Mouse (Mus musculus) layer of hippocampus, adult 18-20 months (tissue): Measurements from ENCODE around the gene Slc16a5. TPM values are rescaled to one million over a fixed set of nuclear protein-coding genes. Genes with fewer than 3 reads are reported as not detected.

Source experiments
- DNase-seq, 2 experiments: peaks; one replicate each; pipeline ENCODE4 v3.0.0; 2022; ENCODE audit warnings: low spot score in 2 of 2
- long read RNA-seq: library from polyadenylated mRNA; stranded (forward); transcript quantifications from one replicate; pipeline ENCODE4 v2.0.0, GENCODE M21; 2021
- total RNA-seq, 2 experiments: library from RNA; stranded (reverse); gene quantifications; 2 replicates each; pipeline ENCODE4 v1.2.3; 2021

Gene Slc16a5
- total RNA-seq = not detected
- long read RNA-seq = 0 reads

DNA sequence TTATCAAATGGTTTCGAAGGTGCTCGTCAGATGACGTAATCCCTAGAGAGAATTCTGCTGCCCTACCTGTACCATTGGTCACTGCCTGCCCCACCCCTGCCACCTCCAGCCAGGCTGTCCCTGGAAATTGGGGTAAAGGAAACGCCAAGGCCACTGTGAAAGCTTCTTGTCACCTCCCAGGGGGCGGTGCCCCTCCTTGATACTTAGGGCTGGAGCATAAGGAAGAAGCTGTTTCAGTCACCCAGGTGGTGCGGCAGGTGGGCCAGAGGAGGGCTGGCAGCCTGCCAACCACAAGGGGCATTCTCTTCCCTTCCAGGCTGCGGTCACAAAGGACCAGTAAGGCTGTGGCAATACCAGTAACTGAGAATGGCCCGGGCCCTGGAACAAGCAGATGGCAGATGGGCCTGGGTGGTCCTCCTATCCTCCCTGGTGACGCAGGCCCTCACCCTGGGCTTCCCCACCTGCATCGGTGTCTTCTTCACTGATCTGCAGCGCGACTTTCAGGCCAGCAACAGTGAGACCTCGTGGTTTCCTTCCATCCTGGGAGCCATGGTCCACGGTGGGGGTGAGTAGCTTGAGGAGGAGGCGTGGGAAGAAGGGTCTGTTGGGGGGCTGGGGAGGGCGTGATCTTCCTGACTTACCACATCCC, at the start of gene Slc16a5:
Gene Slc16a5 (plus strand): TSS at position 232 of the 649 bp plus-strand sequence.
- DNase-seq = no peak

DNA sequence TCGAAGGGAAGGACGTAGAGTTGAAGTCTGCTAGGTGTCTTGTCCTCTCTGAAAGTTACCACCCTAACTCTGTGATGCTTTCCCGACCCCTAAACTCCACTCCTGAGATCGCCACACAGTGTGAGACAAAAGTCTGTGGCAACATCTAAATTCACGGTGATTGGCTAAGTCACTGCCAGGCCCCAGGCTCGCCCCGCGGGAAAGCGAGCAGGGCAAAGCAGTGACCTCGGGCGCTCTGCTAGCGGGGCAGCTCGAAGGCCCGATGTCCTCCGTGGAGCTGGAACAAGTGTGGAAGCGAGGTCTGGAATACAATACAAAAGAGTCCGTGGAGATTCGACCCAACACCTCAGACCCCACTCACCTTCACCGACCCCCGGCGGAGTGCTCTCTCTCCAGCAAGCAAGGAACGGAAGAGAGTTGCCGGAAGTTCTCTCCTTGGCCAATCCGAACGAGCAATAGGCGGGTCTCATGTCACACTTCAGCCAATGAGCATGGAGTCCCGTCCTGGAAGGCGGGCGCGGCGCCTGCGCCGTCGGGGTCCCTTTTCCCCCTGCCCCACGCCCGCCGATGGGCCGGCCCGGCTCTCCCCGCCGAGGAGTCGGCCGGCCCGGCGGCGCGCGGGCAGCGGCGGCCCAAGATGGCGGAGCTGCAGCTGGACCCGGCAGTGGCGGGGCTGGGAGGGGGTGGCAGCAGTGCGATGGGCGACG, 42.6 kb upstream of the Slc16a5 start, which contains the start of the genes Atp5h and Kctd2:
Gene Atp5h (minus strand): TSS at position 432 of the 707 bp plus-strand sequence.
Gene Kctd2 (plus strand): TSS at position 598 of the 707 bp plus-strand sequence.
- DNase-seq = peak; percentile 93 to 97

DNA sequence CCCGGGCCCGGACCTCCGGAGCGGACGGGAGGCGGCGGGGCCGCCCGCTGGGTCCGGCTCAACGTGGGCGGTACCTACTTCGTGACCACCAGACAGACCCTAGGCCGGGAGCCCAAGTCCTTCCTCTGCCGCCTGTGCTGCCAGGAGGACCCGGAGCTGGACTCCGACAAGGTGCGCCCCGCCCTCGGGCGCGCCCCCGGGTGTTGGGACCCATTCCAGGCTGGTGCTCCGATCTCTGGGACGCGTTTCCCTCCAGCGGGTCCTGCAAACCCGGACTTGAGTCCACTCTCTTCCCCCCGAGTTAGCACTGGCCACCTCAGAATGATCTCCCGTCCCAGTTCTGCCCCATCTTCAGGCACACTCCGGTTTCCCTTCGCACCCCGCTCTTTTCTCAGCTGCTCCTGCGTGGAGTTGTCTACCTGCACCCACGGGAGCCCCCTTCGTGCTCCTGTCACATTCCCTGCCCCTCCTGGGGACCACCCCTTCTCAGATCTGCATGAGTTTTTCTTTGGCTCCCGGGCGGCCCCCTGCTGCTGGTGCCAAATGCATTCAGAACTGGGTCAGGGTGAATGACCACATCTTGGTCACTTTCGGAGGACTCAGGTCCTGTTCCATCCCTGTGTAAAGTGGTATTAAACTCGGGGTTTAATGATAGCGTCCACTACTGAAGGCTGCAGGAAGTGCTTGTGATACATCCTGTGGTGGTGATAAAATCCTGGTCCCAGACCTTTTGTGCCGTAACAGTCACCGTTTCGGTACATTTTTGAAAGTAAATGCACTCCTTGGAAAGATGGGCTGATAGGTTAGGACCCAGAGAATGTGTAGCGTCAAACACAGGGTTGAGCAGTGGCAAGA, 41.7 kb upstream of the Slc16a5 start:
- DNase-seq = peak in 1 of 2 experiments; percentile 40

DNA sequence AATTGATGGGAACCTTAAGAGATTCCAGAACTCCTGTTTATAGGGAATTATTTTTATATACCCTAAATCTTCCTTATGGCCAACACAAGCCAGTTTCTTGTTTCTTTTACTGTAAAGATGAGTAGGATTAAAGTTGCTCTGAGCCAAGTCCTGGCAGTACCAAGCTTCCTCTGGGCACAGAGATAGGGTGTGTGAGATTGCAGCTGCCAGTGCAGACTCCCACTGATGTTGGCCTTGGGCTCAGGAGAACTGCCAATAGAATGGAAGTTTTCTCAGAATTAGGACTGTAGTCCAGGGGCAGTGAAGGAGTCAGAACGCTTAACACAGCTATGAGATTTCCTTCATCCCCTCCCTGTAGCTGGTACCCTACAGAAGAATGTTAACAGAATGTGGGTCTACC, 40.9 kb upstream of the Slc16a5 start:
- no peak for DNase-seq

DNA sequence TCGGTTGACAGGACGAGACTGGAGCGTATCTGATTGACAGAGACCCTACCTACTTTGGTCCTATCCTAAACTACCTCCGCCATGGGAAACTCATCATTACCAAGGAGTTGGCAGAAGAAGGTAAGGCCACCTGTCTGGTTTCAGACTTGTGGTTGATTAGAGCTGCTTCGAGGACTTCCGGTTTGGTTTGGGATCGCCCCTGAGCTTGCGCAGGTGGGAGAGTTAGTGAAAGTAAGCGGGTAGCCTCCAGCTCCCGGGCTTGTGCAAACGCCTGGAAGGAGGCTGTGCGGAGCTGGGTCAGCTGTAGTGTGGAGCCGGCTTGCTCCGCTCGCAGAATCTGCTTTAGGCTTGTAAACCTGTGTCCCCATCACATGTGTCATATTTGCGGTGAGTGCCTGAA, 40.3 kb upstream of the Slc16a5 start:
- DNase-seq = no peak

DNA sequence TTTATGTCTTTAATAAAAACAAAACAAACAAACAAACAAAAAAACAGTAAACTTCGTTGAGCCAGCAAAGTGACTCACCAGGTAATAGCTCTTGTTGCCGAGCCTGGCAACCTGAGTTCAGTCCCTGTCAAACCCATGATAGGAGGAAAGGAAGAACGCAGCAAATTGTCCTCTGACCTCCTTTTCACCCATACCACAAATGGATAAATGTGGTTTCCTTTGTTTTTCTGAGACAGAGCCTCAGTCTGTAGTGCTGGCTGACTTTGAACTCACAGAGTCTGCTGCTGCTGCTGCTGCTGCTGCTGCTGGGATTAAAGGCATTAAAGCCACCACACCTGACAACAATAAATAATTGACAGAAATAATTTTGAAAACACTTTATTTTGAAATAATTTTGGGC, 39.2 kb upstream of the Slc16a5 start:
- no peak for DNase-seq

DNA sequence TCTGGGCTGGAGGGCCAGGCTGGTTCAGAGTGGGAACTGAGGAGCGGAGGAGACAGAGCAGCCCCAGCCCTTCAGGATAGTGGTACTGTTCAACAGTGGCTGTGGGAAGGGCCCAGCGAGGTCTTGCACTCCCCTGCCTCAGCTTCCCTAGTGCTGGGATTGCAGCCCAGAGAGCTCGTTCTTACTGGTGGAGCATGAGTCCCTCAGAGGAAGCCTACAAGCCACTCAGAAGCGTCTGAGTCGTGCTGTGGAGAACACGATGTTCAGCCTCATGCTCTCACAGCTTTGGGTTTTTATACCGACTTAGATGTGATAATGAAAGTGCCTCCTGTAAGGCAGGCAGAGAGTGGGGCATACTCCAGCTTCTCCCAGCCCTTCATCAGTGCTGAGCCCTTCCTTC, 37.6 kb upstream of the Slc16a5 start:
- no peak for DNase-seq

DNA sequence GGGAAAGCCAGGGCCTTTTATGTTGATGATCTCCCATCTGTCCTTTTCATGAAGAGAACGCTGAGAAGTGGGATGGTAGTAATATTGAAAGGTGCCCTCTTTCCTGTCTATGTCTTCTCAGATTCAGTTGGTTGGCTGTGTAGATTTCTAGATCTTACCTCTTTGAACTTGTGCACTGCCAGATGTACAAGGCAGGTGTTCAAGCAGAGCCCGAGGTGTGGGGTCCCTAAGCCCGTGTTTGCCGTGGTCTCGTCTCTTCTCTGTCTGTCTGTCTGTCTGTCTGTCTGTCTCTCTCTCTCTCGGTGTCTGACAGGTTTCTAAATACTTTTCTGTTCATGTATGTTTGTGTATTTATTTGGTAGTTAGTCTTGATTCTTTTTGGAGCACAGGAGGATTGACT, 36.6 kb upstream of the Slc16a5 start:
- DNase-seq = no peak

DNA sequence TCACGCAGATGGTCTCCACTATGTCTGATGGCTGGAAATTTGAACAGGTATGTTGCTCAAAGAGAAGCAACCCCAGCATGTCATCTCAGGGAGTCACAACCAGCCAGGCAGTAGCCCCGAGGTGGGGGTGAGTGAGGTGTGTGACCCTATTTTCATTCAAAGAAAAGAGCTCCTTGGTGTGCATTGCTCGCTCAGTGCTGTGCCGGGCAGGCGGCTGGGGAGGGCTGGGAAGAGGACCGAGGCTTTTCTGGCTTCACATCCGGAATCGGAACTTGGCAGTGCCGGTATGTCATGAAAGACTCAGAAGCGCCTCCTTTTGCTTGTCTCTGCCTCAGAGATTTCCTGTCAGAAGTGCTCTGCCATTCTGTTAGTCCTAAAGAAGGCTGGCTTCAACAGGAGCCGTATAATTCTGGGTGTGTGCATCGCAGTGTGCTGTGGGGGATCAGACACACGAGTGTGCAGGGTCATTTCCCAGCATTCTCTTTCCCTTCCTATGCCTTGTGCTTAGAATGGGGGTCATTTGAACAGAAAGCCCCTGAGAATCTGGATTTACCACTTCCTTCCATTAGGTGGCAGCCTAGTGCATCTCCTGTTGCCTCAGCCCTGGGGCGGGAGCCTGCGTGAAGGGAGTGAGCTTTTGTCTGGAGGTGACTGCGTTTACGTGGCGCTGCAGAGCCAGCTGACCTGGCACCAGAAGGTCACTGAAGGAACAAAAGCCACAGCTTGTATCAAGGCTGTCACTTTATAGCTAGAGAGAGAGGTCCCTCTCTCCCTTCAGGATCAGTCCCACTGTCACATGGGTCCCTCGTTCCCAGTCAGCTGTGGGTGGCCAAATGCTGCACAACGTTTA, 34.6 kb upstream of the Slc16a5 start:
- peak; percentile 66 to 86 for DNase-seq

DNA sequence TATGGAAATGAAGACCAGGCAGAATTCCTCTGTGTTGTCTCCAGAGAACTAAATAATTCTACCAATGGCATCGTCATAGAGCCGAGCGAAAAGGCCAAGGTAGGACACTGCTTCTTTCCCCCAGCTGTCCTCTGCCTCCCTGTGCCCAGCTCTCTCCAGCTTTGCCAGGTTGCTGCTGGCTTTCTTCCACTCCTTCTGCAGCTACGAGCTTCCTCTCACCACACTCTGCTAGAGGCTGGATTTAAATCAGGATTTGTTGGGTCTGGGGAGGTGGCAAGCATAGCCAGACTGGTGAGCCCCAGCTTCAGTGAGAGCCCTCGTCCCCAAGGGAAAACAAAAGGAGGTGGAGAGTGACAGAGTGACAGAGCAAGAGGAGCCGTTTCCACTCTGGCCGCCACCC, 33.0 kb upstream of the Slc16a5 start:
- no peak for DNase-seq

DNA sequence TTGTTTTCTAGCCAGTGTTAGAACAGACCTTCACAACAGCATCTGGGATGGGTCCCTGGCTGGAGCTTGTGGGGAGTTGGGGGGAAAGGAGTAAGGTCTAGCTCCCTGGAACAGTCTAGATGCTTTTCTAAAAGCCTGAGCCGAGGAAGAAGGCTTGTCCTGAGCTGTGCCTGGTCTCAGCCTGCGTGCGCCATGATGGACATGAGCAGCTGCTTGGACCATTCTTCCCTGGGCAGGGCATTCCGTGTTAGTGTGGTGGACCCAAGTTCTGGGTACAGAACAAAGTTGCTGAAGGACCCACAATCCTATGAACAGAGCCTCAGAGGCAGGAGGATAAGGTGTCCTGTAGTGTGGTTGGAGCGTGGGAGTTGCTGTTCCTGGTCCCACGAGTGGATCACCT, 31.7 kb upstream of the Slc16a5 start:
- DNase-seq = no peak

DNA sequence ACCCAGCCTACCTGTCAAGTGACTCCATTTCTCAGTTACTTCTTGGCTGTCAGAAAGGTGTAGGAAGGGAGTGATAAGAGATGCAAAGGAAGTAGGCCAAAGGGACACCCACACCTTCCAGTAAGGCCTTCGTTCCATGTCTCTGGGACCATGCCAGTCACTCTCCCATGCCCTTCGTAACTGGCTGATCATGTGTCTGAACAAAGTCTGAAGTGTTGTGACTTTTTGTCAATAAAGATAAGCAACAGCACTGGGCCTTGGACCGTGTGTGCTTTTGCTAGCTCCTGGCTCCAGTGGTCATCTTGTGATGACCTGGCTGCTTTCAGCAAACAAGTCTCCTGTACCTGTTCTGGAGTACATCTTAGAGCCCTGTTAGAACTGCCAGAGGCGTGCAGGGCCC, 29.5 kb upstream of the Slc16a5 start:
- DNase-seq = no peak

DNA sequence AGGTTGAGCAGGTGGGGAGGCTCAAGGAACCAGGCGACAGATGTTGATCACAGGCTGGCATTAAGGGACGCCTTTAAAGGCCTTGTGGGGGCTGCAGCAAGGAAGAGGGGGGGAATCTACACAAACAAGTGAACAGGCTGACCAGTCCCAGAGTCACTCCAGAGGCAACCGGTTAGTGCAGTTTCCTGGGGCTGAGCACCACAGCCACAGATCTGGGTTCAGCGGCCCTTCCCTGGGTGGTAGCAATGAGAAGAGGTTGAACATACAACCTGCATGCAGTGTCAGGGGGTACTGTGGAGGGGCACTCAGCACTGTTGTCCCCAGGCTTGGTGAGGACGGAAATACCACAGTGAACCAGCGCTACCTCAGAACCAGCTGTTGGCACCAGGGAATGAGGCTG, 28.9 kb upstream of the Slc16a5 start:
- no peak for DNase-seq

DNA sequence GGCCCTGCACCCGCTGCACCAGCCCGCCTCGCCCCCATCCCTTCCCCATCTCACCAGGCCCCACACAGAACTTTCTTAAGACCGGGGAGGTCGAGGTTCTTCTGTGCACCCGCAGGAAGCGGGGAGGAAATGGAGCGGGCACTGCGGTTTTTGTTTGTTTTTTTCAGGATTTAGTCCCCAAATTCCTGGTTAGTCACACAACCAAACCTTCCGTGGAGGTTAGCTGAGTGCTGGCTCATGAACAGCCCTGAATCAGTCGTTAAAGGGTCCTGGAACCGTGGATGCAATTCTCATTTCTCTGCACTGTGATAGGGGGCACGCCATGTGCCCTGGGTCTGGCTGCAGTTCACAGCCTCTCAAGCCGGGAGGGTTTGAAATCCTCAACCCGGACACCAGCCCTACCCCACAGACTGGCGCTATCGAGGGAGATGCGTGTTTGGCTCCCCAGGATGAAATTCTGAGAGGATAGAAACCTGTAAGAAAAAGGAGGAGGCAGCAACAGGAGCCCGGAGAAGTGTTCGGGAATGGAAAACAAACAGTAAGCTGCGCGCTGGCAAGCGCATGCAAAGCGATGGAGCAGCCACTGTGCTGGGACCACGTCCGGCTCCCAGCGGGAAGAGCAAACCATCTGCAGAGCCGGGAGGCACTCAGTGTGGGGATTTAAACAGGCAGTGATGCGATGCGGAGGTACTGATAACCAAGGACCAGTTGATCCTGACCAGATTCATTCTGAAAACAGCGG, 26.5 kb upstream of the Slc16a5 start:
- no peak for DNase-seq

DNA sequence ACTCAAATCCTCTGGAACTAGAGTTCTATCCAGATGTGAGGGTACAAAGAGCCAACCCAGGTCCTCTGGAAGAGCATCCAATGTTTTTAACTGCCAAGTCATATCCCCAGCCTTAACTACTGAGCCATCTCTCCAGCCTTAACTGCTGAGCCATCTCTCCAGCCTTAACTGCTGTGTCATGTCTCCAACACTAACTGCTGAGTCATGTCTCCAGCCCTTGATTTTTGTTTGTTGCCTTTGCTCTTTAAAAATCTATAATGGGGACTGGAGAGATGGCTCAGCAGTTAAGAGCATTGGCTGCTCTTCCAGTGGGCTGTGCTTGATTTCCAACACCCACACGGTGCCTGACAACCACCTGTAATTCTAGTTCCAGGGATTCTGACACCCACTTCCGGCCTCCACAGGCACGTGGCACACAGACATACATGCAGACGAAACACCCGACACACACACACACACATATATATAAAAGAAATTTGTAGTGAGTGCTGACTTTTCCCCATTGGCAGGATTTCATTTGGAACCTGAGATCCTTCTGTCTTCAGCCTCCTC, 24.6 kb upstream of the Slc16a5 start:
- peak in 1 of 2 experiments; percentile 35 for DNase-seq

DNA sequence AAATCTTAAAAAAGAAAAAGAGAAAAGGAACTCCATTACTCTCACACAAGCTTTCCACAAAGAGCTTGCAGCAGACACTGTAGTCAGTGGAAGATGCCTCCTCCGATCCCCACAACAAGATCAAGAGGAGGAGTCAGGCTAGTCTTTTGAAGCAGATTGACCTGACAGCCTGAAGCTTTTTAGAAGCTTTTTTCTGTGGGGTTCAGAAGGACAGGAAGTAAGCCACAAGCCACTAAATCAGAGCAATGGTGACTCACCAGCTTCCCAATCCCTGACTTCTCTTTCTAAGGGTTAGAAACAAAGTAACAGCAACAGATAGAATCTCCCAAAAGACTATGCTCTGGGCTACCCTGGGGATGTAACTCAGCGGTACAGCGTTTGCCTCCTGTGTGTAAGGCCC, 22.9 kb upstream of the Slc16a5 start:
- no peak for DNase-seq

DNA sequence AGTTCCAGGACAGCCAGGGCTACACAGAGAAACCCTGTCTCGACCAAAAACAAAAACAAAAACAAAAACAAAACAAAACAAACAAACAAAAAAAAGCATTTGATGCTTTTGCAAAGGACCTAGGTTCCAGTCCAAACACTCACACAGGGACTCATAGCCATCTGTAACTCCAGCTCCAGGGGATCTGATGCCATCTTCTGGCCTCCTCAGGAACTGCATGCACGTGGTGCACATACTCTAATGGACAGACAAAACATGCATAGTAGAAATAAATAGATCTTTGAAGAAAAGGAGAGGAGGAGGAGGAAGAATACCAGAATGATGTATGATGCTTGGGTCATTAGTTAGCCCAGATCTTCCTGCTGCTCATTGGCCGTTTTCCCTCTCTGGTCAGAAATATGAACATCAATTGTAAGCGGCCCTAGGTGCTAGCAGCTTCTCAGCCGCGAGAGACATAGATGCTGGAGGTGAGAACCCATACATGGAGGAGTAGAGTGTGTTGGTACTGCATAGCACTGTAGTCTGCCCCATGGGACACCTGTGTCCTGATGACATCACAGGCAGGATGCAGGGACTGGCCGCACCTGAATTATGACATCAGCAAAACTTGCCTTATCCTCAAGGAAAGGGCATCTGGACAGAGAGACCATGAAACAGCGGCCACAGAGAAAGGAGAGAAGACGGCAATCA, 22.2 kb upstream of the Slc16a5 start, which contains the start of gene Trim80:
Gene Trim80 (plus strand): TSS at position 640 of the 690 bp plus-strand sequence.
- DNase-seq = no peak

DNA sequence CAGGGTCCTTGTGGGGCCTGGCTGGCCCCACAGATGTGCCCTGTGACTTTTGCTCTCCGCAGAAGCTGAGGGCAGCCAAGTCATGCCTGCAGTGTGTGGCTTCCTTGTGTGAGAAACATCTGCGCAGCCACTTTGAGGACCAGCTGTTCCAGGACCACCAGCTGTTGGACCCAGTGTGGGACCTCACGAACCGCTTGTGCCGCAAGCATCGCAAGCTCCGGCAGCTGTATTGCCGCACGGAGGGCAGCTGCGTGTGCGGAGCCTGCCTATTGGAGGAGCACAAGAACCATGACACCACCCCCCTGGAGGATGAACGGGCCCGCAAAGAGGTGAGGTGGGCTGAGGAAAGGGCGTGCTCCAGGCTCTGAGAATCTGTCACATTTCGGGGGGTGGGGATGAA, 20.9 kb upstream of the Slc16a5 start:
- DNase-seq = no peak

DNA sequence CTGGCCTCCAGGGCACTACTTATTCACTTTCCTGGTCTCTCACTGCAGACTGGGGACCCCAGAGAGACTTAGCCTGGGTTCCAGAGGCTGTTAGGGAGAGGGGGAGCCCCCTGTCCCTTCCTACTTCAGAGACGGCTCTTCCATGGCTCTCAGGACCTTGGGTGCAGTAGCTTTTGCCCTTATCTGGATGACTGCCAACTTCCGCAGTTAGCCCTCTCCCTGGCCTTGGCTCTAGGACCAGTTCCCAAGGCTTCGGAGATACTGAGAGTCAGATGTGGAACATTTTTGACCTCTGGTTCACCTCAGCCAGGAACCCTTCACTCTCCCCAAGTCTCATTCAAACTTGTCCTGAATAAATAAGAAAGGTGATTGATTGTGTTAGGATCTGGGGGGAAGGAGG, 15.4 kb upstream of the Slc16a5 start:
- DNase-seq = no peak
